Mouse (Mus musculus) retina, postnatal 1 day (tissue): Measurements from ENCODE around the gene Iqce.

Source experiments
- DNase-seq: peaks from one replicate; pipeline ENCODE4 v3.0.0-alpha.2; 2012

Gene Iqce

DNA sequence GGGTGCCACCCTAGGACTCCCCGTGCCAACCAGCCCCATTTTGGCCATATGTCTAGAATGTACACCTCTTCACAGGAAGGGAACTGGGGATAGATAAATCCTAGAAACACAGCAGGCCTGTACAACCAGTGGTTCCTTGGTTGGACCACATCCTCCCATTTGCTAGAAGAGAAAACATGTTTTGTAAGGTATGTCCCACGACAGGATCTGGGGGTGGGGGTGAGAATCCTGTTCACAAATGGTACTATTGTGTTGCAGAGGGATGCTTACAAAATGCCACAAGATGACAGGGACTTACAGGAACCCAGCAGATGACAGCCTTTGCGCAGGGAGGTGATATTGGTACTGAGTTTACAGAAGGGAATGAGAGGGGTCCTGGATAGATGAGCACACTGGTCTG lies 64.2 kb downstream of the Iqce start:
- no peak for DNase-seq

DNA sequence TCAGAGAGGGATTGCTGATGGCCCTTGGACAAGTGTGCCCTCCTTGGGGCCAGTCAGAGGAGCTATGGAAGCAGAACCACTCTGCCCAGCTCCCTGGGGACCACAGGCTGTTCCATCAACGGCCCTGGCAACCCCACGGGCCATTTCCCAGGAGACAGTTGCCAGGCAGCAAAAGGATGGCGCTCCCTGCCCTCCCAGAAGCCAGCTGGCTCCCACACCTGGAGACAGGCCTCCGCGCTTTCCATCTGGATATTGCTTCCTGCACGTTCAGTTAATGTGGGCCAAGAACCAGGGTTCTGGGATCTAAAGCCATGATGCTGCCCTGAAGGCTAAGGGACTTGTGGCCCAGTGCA lies 65.1 kb downstream of the Iqce start:
- DNase-seq, result no peak

- DNase-seq, result no peak
Observed at GRCm38 (mm10) chr5:140636316-140637057, 65.7 kb downstream of the Iqce start.

DNA sequence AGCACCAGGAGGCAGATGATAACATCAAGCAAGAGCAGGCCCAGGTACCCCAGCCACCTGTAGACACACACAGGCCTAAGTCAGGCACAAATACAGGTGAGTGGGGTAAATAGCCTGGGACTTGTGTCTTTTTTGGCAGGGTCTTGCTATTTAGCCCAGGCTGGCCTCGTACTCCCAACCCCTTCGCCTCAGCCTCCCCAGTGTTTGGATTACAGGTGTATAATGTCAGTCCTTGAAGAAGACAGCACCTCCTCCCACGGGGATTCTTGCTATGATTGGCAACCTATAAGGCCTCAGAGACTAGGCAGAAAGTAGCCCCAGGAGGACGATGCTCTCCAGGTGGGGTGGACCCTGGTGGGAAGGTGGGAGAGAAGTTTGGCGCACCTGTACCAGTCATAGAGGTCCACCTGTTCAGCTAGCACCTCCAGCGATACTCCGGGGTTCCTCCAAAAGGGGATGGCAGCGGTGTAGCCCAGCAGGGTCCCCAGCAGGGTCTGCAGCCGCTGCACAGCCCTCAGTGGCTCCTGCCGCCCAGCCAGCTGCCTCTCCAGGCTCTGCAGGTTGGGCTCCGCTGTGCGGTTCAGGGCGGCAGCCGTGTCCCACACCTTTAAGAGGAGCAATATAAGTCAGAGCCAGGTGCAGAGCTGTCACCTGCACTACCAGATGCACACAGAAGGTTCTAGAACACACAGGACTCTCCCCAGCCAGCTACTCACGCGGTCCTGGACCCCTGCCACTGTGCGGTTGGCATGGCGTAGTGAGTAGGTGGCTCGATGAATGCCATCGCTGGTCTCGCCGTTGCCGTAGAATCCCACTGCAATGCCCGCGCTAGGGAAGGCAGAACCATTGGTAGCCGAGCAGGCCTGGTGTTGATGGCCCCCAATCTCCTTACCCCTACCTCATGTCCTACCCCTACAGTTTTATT lies 67.1 kb downstream of the Iqce start:
- DNase-seq, result no peak

GRCm38 (mm10) chr5:140633432-140633831 lies 68.7 kb downstream of the Iqce start:
- no peak for DNase-seq

DNA sequence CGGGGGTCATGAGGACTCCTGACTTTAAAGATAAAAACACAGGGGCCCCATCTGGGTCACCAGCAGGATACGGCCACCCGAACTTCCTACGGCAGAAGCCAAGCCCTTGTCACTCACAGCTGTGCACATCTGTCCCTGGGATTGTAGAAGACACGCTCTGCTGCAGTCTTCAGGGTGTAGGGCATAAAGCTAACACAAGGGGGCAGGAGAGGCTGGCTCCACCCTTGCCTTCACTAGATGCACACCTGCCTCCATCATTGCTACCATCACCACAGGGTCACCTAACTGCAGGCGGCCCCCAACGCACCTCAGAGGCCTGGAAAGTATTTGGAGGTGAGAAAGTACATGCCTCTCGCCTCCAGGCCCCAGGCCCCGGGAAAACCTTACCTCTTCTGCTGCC lies 73.2 kb downstream of the Iqce start:
- no peak for DNase-seq

- DNase-seq, result no peak
Observed at GRCm38 (mm10) chr5:140627580-140627979, 74.6 kb downstream of the Iqce start.

DNA sequence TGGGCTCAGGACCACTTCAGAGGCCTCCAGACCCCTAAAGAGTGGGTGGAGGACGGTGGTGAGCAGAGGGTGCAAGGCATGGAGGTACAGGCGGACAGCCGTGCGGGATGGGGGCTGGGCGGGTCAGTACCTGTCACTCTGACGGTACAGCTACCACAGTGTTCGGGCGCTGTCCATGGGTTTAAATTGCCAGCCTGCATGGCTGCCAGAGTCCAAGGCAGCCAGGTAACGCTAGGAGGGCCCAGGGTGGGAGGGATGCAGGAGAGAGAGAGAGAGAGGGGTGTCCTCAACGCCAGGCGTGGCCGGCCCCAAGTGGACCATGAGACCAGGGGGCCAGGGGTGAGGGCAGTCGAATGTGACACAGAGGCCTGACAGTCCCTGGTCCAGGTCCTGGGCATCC lies 77.2 kb downstream of the Iqce start:
- no peak for DNase-seq

DNA sequence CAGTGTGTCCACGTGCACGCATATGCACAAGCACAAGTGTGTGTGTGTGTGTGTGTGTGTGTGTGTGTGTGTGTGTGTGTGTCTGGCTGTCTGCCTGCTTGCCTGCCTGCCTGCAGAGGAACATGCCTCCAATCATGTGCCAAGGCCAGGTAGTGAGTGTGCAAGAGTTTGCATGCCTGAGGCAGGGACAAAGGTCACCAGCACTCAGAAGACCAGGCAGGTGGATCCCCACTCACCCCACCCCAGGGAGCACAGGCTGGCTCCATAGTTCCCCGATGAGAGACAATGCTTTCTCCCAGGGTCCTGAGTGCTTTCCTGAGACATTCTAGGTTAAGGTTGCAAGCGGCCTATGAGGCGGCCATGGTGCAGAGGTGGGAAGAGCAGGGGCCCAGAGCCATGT lies 77.9 kb downstream of the Iqce start:
- no peak for DNase-seq

DNA sequence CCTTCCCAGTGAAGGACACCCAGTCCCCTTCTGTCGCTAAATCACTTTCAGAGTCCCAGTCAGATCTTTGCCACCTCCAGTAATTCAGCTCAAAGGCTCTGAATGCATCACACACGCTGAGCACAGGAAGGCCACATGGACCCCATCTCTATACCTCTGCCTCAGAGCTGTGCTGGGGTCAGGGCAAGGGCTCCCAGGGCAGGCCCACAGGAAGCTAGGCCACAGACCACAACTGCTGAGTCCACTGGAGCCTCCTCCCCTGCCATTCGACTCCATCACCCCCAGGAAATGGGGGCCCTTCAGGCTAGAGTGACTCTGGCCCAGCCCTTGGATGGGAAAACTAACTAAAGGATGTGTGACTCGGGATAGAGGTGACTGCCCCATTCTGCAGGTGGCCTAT lies 78.4 kb downstream of the Iqce start:
- no peak for DNase-seq

GRCm38 (mm10) chr5:140622978-140623670 lies 79.1 kb downstream of the Iqce start:
- DNase-seq, result no peak

DNA sequence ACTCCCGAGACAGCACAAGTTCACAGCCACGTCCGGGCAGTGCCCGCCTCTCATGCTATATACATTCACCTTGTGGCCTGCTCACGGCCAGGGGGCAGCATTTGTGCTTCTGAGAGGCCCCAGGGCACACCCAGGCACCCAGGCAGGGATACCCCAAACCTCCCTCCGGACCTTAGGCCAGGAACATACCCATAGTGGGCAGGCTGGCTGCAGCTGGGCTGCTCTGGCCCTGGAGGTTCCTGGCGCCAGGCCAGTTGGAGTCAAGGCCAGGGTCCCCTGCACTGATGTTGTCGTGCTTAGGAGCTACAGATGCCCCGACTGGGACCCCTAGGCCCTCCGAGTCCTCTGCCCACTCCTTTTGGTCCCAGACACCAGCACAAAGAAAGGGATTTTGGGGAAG lies 80.7 kb downstream of the Iqce start:
- DNase-seq, result peak; percentile 40

DNA sequence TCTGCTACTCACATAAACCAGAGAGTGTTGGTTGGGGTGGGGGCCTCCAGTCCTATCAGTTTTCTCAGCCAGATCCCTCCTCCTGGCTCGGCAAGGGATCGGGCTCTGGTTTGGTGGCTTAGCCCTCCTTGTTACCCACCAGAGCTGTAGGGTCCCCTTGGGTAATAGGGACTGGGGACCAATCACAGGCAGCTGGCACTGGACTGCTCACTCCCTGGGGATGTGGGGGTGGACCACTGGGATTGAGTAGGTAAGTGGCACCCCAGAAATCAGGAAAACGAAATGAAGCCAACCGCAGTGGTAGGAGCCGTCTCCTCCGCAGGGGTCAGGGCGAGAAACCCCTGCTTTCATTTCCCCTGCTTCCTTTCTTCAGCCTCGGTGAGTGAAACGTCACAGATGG lies 81.1 kb downstream of the Iqce start:
- no peak for DNase-seq

DNA sequence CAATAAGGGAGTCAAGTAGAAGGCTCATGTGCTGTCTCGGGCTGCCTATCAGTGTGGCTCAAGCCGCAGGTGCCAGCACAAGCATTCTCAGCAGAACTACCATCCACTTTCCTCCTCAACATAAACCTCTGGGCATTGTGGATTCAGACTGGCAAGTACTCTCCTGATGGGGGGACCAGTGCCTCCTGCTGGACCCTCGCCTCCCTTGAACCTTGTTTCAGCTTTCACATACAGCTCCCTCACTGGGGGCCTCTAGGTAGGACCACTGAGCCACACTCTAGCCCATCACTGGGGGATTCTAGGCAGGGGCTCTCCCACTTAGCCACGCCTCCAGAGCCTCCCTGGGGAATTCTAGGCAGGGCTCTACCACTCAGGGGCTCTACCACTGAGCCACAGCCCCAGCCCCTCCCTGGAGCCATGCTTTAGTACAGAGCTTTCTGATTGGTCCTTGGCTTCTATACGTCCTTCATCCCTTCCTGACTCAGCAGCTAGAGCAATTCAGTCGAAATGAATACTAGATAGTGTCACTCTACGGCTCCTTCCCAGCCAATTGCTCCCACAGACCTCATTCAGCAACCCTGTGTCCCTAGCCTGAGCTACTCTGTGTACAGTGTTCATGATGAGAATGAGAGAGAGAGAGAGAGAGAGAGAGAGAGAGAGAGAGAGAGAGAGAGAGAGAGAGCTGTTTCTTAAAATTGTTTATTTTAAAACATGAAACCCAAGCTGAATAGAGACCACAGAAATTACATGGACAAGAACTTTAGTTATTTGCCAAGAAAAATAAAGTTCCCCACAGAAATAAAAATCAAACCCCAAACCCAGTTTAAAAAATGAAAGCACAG lies 82.1 kb downstream of the Iqce start:
- peak; percentile 55 for DNase-seq

DNA sequence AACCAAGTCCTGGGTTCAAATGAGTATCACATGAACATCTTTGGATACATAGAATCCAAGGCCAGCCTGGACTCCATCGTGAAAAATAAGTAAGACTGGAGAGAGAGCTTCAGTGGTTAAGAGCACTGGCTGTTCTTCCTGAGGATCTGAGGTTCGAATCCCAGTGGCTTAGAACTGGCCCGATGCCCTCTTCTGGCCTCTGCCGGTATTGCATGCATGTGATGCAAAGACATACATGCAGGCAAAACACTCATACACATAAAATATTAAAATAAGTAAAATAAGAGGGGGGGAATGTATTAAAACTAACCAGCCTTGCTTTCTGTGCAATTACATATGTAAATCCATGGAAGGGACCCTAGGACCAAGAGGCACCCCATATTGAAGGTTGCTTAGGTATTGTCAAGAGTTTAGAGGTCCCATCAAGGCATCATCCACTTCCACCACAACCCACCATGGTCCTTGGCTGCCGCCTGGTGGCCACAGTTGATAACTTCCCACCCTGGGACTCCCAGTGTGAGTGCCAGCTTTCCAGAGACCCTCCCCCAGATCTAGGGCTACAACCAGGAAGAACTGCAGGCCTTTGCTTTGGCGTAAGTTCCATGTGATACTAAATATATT lies 82.9 kb downstream of the Iqce start:
- peak; percentile 90 for DNase-seq

GRCm38 (mm10) chr5:140617714-140618113 lies 84.5 kb downstream of the Iqce start:
- DNase-seq, result no peak

- DNase-seq, result no peak
Observed at GRCm38 (mm10) chr5:140616691-140617090, 85.5 kb downstream of the Iqce start.

DNA sequence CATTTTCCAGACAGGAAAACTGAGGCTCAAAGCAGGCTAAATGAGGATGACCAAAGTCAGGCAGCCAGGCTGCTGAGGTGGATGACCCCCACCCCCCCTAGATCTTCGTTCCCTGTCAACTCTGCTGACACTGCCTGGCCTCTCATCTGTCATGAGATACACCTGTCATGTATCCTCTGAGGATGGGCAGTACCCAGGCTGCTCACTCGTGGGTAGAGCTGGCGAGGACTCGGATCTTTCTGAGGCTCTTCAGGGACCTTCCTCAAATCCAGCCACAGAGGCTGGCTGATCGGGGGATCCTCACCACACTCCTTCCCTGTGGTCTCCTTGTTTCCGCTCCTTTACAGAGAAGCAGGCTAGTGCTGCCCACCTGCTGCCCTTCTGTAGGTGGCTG lies 86.1 kb downstream of the Iqce start:
- DNase-seq, result no peak

DNA sequence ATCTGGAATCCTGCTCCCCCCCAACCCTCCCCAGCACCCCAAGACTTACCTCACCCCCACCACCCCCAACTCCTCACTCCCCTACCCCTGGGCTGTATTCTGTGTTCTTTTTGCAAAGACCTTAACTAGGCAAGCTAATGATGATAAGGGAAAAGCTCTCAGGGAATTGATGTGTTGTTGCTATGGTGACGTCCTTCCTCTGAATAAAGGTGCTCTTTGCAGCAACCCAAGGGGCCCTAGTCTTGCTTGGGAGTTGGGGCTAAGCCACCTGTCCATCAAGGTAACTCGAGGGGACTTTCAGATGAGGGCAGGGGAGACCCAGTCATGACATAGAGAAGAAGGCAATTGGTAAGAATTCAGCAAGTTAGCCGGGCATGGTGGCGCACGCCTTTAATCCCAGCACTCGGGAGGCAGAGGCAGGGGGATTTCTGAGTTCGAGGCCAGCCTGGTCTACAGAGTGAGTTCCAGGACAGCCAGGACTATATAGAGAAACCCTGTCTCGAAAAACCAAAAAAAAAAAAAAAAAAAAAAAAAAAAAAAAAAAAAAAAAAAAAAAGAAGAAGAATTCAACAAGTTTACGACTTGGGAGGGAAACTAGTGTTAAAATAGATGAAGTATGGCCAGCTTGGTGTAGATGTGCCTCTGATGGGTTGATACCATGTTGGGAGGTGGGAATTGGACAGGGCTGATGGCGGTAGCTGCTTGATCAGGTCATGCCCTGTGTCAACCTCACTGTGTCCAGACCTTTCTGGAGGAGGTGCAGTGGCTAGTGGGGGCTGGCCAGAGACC lies 86.7 kb downstream of the Iqce start:
- no peak for DNase-seq

DNA sequence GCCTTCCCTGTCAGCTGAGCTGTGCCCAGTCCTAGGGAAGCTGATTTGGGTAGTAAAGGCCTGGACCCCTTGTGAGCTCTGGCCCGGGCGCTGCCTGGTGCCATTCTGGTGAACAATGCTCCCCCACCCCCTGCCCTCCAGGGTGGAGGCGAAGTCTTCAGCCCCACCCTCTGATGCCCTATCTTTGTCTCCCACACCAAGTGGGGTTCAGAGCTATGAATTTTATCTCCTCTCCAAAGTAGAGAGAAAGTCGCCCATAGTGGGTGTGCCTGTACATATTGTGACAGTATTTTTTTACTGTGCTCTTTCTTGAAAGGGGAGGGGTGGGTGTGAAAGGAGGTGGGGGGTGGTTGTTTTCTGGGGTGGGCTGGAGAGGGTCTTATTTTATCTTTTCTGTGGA lies 87.3 kb downstream of the Iqce start:
- DNase-seq, result no peak

DNA sequence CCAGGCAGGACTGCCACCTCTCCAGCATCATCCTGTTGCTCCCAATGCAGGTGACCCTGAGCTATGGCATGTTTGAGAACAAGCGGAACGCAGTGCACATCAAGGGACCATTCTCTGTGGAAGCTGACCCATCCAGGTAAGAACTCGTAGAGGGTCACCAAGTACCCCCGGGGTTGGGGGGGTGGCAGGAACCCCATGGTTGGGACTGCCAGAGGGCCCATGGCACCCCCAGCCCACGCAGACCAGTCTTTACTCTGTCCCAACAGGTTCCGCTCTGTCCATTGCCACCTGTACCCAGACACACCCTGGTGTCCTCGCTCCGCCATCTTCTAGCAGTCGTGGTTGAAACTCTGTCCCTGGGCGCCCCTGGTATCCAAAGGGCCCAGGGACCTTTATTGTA lies 88.0 kb downstream of the Iqce start:
- no peak for DNase-seq

- no peak for DNase-seq
Observed at GRCm38 (mm10) chr5:140612191-140612590, 90.0 kb downstream of the Iqce start.
